Mouse (Mus musculus): ENCODE results near the gene Rab6b. TPM values are rescaled to one million over a fixed set of nuclear protein-coding genes. Genes with fewer than 3 reads are reported as not detected.

The Rab6b gene
- total and polyA plus RNA-seq, 3 experiments = not detected

- H3K9ac ChIP-seq (ENCODE audit: control insufficient read depth, low read depth, low read length, poor library complexity, severe bottlenecking) = no peak overlapping the region
- no peaks in the 10 kb centered on the region for H3K79me2 ChIP-seq (ENCODE audit: control insufficient read depth, insufficient read depth, low read length, poor library complexity)
- no peak for DNase-seq (ENCODE audit: low read depth, low spot score)
- no peaks in the 10 kb centered on the region for H3K27me3 ChIP-seq (ENCODE audit: control insufficient read depth in 1 of 2, insufficient read depth in 2 of 2, low read length in 2 of 2)
- no peak overlapping the region for H3K27ac ChIP-seq (ENCODE audit: control insufficient read depth, low read depth, low read length)
- H3K4me3 ChIP-seq (ENCODE audit: control insufficient read depth in 1 of 2, insufficient read depth in 1 of 2, low read depth in 2 of 2, low read length in 2 of 2) = no peak overlapping the region
- TF ChIP-seq JUND (IDR thresholded peaks at IDR 0.05; ENCODE audit: low read depth, low read length) (no peak), RAD21 (IDR thresholded peaks at IDR 0.05; ENCODE audit: low read depth, low read length) (no peak), MYB (IDR thresholded peaks at IDR 0.05; ENCODE audit: low read depth, low read length) (no peak), ZNF384 (IDR thresholded peaks at IDR 0.05; ENCODE audit: low read depth, low read length) (no peak), MAX (IDR thresholded peaks at IDR 0.05; ENCODE audit: low read length) (no peak), MXI1 (IDR thresholded peaks at IDR 0.05; ENCODE audit: low read depth, low read length) (no peak), POLR2AphosphoS5 (IDR thresholded peaks at IDR 0.05; ENCODE audit: borderline replicate concordance, low read depth, low read length) (no peak), HCFC1 (IDR thresholded peaks at IDR 0.05; ENCODE audit: low read depth, low read length) (no peak), USF1 (IDR thresholded peaks at IDR 0.05; ENCODE audit: low read depth, low read length) (no peak), POLR2A (IDR thresholded peaks at IDR 0.05; ENCODE audit: control insufficient read depth in 1 of 2, insufficient read depth in 1 of 2, low read depth in 1 of 2, low read length in 2 of 2, poor library complexity in 1 of 2) (no peak), ELF1 (IDR thresholded peaks at IDR 0.05; ENCODE audit: low read depth, low read length) (no peak), MYC (IDR thresholded peaks at IDR 0.05; ENCODE audit: low read depth, low read length) (no peak), USF2 (IDR thresholded peaks at IDR 0.05; ENCODE audit: borderline replicate concordance in 1 of 2, insufficient read depth in 1 of 2, low read depth in 1 of 2, low read length in 2 of 2) (no peak), TCF12 (IDR thresholded peaks at IDR 0.05; ENCODE audit: low read depth, low read length) (no peak), MAFK (IDR thresholded peaks at IDR 0.05; ENCODE audit: borderline replicate concordance, low read depth, low read length) (no peak)
- H3K4me1 ChIP-seq (ENCODE audit: control insufficient read depth in 1 of 2, insufficient read depth in 2 of 2, low read length in 2 of 2) = 0 out of 4 replicates have a peak, but pooled peaks cover 0 to 3% of the 10 kb centered on the region in 2 experiments
- H3K9me3 ChIP-seq (replicated peaks; ENCODE audit: insufficient read depth, low read length) = no peaks in the 10 kb centered on the region
- no peaks in the 10 kb centered on the region for H3K36me3 ChIP-seq (ENCODE audit: control insufficient read depth in 1 of 2, insufficient read depth in 2 of 2, low read length in 2 of 2)
Measured at GRCm38 (mm10) chr9:103232232-103233005, 120.8 kb downstream of the Rab6b start.

GRCm38 (mm10) chr9:103233006-103233395, 121.4 kb downstream of the Rab6b start:
- Histone ChIP-seq H3K4me3 (ENCODE audit: control insufficient read depth in 1 of 2, insufficient read depth in 1 of 2, low read depth in 2 of 2, low read length in 2 of 2) (no peak overlapping the region), H3K9me3 (replicated peaks; ENCODE audit: insufficient read depth, low read length) (no peaks in the 10 kb centered on the region), H3K9ac (ENCODE audit: control insufficient read depth, low read depth, low read length, poor library complexity, severe bottlenecking) (no peak overlapping the region), H3K36me3 (ENCODE audit: control insufficient read depth in 1 of 2, insufficient read depth in 2 of 2, low read length in 2 of 2) (no peaks in the 10 kb centered on the region), H3K4me1 (ENCODE audit: control insufficient read depth in 1 of 2, insufficient read depth in 2 of 2, low read length in 2 of 2) (0 out of 4 replicates have a peak, but pooled peaks cover 0 to 3% of the 10 kb centered on the region in 2 experiments), H3K79me2 (ENCODE audit: control insufficient read depth, insufficient read depth, low read length, poor library complexity) (no peaks in the 10 kb centered on the region), H3K27ac (ENCODE audit: control insufficient read depth, low read depth, low read length) (no peak overlapping the region), H3K27me3 (ENCODE audit: control insufficient read depth in 1 of 2, insufficient read depth in 2 of 2, low read length in 2 of 2) (no peaks in the 10 kb centered on the region)
- TF ChIP-seq JUND (IDR thresholded peaks at IDR 0.05; ENCODE audit: low read depth, low read length) (no peak), SIN3A (IDR thresholded peaks at IDR 0.05; ENCODE audit: low read length) (no peak), USF1 (IDR thresholded peaks at IDR 0.05; ENCODE audit: low read depth, low read length) (no peak), SMC3 (IDR thresholded peaks at IDR 0.05; ENCODE audit: low read depth, low read length) (no peak), UBTF (IDR thresholded peaks at IDR 0.05; ENCODE audit: borderline replicate concordance, insufficient read depth, low read depth, low read length) (no peak), ZMIZ1 (IDR thresholded peaks at IDR 0.05; ENCODE audit: low read depth, low read length) (no peak), MYC (IDR thresholded peaks at IDR 0.05; ENCODE audit: low read depth, low read length) (no peak), ZC3H11A (IDR thresholded peaks at IDR 0.05; ENCODE audit: low read depth, low read length) (no peak), MAZ (IDR thresholded peaks at IDR 0.05; ENCODE audit: low read depth, low read length) (no peak), MYB (IDR thresholded peaks at IDR 0.05; ENCODE audit: low read depth, low read length) (no peak), CHD1 (IDR thresholded peaks at IDR 0.05; ENCODE audit: low read depth, low read length) (no peak), GATA1 (IDR thresholded peaks at IDR 0.05; ENCODE audit: low read depth, low read length) (no peak), CTCF (IDR thresholded peaks at IDR 0.05 in 2 of 3, conservative IDR thresholded peaks at IDR 0.05 in 1 of 3; ENCODE audit: control insufficient read depth in 1 of 3, insufficient read depth in 1 of 3, low read depth in 2 of 3, low read length in 3 of 3, poor library complexity in 1 of 3, severe bottlenecking in 1 of 3) (no peak), USF2 (IDR thresholded peaks at IDR 0.05; ENCODE audit: borderline replicate concordance in 1 of 2, insufficient read depth in 1 of 2, low read depth in 1 of 2, low read length in 2 of 2) (no peak), MEF2A (IDR thresholded peaks at IDR 0.05; ENCODE audit: extremely low read depth, insufficient replicate concordance, low read depth, low read length, poor library complexity, severe bottlenecking) (no peak), ELF1 (IDR thresholded peaks at IDR 0.05; ENCODE audit: low read depth, low read length) (no peak), RCOR1 (IDR thresholded peaks at IDR 0.05; ENCODE audit: low read depth, low read length) (no peak), HCFC1 (IDR thresholded peaks at IDR 0.05; ENCODE audit: low read depth, low read length) (no peak), NELFE (IDR thresholded peaks at IDR 0.05; ENCODE audit: low read depth, low read length) (no peak), EP300 (IDR thresholded peaks at IDR 0.05; ENCODE audit: low read depth in 1 of 2, low read length in 2 of 2) (no peak)
- no peak for DNase-seq (ENCODE audit: low read depth, low spot score)
